Mouse (Mus musculus) monocyte, adult 5-6 weeks (primary cell): Measurements from ENCODE around the gene Pla2g12a. TPM values are rescaled to one million over a fixed set of nuclear protein-coding genes. Genes with fewer than 3 reads are reported as not detected.

Source experiments
- ATAC-seq: fragments of 153-309, 156-312 bp; replicated peaks from 2 replicates; pipeline ENCODE4 v1.8.0; 2017; ENCODE audit warnings: mild to moderate bottlenecking; ENCODE audit not compliant: low TSS enrichment, insufficient number of reproducible peaks, severe bottlenecking, poor library complexity, low FRiP score
- total RNA-seq: library from RNA; stranded (forward); fragments of 200-1000, 200-491, 200-594 nt; gene quantifications from 3 replicates; pipeline ENCODE4 v1.2.3, GENCODE M21; 2017

Pla2g12a gene
- total RNA-seq, 1 experiment from 2014 or later: 1.3 TPM

- ATAC-seq: no peak
Observed at GRCm38 (mm10) chr3:129941291-129941690, 62.9 kb downstream of the Pla2g12a start.

DNA sequence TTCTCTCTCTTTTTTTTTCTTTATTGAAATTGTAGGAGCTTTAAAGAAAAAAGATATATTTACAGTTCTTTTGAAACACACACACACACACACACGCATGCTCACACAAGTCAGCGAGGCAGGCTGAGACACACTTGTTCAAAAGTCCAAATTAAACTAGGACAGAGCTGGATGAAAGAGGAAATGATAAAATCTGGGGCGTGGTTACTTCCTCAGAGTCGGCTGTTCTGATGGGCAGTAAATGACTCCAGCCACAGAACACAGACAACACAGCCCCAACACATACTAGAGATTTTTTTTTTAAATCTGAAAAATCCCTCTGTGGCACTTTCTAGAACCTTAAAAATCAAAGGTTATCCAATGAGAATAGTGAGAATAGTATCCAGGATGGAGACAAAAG is 65.4 kb downstream of the Pla2g12a start:
- ATAC-seq: peak; percentile 75

Other genes starting within 250 kb of the Pla2g12a start
- gene Egf, start 123.3 kb upstream of the Pla2g12a start, total RNA-seq: 0.87 to 1.4 TPM (median 1.4 TPM) in 3 replicates
- gene Lrit3, start 74.6 kb upstream of the Pla2g12a start, total RNA-seq: not detected in 3 replicates
- 0.76 TPM in 1 of 3 replicates, not detected in the others for gene Rrh, start 56.0 kb upstream of the Pla2g12a start, total RNA-seq
- 5.0 to 8.2 TPM (median 5.2 TPM) in 3 replicates for gene Gar1, start 47.2 kb upstream of the Pla2g12a start, total RNA-seq
- gene Cfi, start 42.7 kb upstream of the Pla2g12a start, total RNA-seq: not detected in 3 replicates
- 9.5 to 15.4 TPM (median 11.7 TPM) in 3 replicates for gene Casp6, start 22.8 kb downstream of the Pla2g12a start, total RNA-seq
- gene Mcub, start 91.6 kb downstream of the Pla2g12a start, total RNA-seq: 28.2 to 53.7 TPM (median 52.6 TPM) in 3 replicates
- 39.3 to 79.4 TPM (median 62.5 TPM) in 3 replicates for gene Sec24b, start 182.9 kb downstream of the Pla2g12a start, total RNA-seq